8 mouse cellular contexts compared by ENCODE assay signal in the genomic region with DNA sequence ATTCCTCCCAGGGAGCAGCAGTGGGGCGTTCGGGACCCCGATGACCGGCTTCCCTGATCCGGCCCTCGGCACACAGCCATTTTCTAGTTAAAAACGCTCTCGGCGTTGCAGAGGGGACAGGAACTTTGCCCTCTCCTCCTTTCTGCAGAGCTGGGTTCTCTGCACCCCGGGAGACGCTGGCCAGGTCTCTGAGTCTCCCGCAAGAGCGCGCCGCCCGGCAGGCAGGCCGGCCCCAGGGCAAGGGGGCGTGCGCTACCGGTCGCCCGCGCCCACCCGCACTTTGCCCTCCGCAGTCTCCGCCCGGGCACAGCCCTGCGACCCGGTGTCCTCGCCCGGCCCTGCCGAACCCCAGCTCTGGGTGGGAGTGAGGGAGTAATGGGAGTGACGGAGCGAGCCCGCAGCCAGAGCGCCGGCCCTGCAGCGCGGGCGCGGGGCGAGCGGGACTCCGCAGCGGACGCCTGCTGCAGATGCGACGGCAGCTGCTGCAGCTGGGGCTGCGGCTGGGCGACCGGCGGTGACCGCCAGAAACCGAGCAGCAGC. TPM values are rescaled to one million over a fixed set of nuclear protein-coding genes. Genes with fewer than 3 reads are reported as not detected.
DNase-seq lines count a peak whose midpoint lies in the region; ATAC-seq and TF ChIP-seq lines count a peak whose summit lies in the region.

No protein-coding gene starts in this region.

- in situ Hi-C loops in Patski (cut with MboI; ENCODE audit: low pct_unique_long_range_greater_than_20kb), result loop anchor here (5.0 to 25.0 kb wide), 2 partner anchors 66 to 231 kb away; no protein-coding TSS in a partner anchor

- peak overlapping the region; percentile 97 for H3K27ac ChIP-seq in limb, embryonic 10.5 days
- H3K27ac ChIP-seq in midbrain, postnatal 0 days (ENCODE audit: low read depth, low read length), result peak overlapping the region; percentile 91

- CTCF ChIA-PET in Patski (lab: Charles Lee), result interaction anchor here (0.8 to 2.0 kb wide), 19 partner anchors 8 to 248 kb away, joined by 3 to 12 read pairs (median 3); no protein-coding TSS in a partner anchor

- POLR2A ChIA-PET in Patski (lab: Charles Lee), result interaction anchor here (0.7 to 2.0 kb wide), 10 partner anchors 25 to 356 kb away, joined by 3 to 10 read pairs (median 4); no protein-coding TSS in a partner anchor

- peaks cover 71% of the 10 kb centered on the region for H3K4me1 ChIP-seq in limb, embryonic 10.5 days
- H3K4me1 ChIP-seq in midbrain, postnatal 0 days (ENCODE audit: insufficient read depth, low read length), result peaks cover 12% of the 10 kb centered on the region; the same call in 1 of the 2 replicates

- H3K4me3 ChIP-seq in limb, embryonic 10.5 days, result peak overlapping the region; percentile 94
- H3K4me3 ChIP-seq in midbrain, postnatal 0 days (ENCODE audit: low read depth, low read length), result peak overlapping the region; percentile 94

- peak overlapping the region; percentile 96 for H3K9ac ChIP-seq in midbrain, postnatal 0 days (replicated peaks; ENCODE audit: low read length, poor library complexity, severe bottlenecking)

- H3K36me3 ChIP-seq in limb, embryonic 10.5 days, result no peaks in the 10 kb centered on the region
- H3K36me3 ChIP-seq in midbrain, postnatal 0 days (ENCODE audit: insufficient read depth, low read length), result no peaks in the 10 kb centered on the region

- WGBS in limb, embryonic 10.5 days, result under 1% methylated on average over 54 of the region's 54 CpGs
- under 1% methylated on average over 52 of the region's 54 CpGs for WGBS in midbrain, postnatal 0 days

- TF ChIP-seq CTCF in Patski (IDR thresholded peaks at IDR 0.05), result no peak
- no peak for TF ChIP-seq CTCF in midbrain, postnatal 0 days (IDR thresholded peaks at IDR 0.05)

- peak; percentile 28 for ATAC-seq in Patski
- peak; percentile 67 for ATAC-seq in midbrain, postnatal 0 days (ENCODE audit: low FRiP score)
- no peak for ATAC-seq in activated CD4-positive, CD25-positive, alpha-beta regulatory T cell, adult 4 months

- no peaks in the 10 kb centered on the region for H3K27me3 ChIP-seq in Patski
- H3K27me3 ChIP-seq in limb, embryonic 10.5 days (ENCODE audit: low read depth, poor library complexity, severe bottlenecking), result no peaks in the 10 kb centered on the region
- H3K27me3 ChIP-seq in midbrain, postnatal 0 days (ENCODE audit: insufficient read depth, low read length), result no peaks in the 10 kb centered on the region

- no peaks in the 10 kb centered on the region for H3K9me3 ChIP-seq in limb, embryonic 10.5 days (replicated peaks)
- H3K9me3 ChIP-seq in midbrain, postnatal 0 days (ENCODE audit: low read length), result no peaks in the 10 kb centered on the region

- peak overlapping the region; percentile 73 for H3K4me2 ChIP-seq in midbrain, postnatal 0 days (ENCODE audit: low read depth, low read length, poor library complexity, severe bottlenecking)

- peak; percentile 25 to 35 for DNase-seq in left cerebral cortex, adult 18-20 months (ENCODE audit: low spot score in 2 of 2)
- DNase-seq in left cerebral cortex, adult 8-10 months (ENCODE audit: low spot score in 2 of 2), result no peak
- no peak for DNase-seq in Patski (ENCODE audit: low read depth, low spot score)
- peak; percentile 71 for DNase-seq in embryo, embryonic 9.5 days (ENCODE audit: extremely low spot score)
- DNase-seq in heart, postnatal 4 days, result peak; percentile 51
- no peak for DNase-seq in limb, embryonic 10.5 days (ENCODE audit: low spot score)
- no peak for DNase-seq in midbrain, postnatal 0 days (ENCODE audit: low spot score)

RNA-seq across cellular contexts. Expression of a gene that starts 0.6 kb away (rescaled TPM):
- 10 to 100 TPM; 58.6 to 65.9 TPM for total RNA-seq in left cerebral cortex, adult 18-20 months (2021)
- total RNA-seq in left cerebral cortex, adult 8-10 months (2022), result 10 to 100 TPM; 59.4 to 65.7 (median 61.0) TPM
- 38.0 TPM for polyA plus RNA-seq in Patski (2021)
- total RNA-seq in heart, postnatal 4 days (2021), result 10 to 100 TPM; 60.9 to 66.7 TPM
- polyA plus RNA-seq in limb, embryonic 10.5 days (2016; fragmentation: Nextera tagmentation; extraction: Ambion mirVana), result 26.6 and 37.3 TPM in 2 replicates
- 60.6 and 73.7 TPM in 2 replicates for total RNA-seq in midbrain, postnatal 0 days (2014; rRNA removed)
- 66.6 and 76.0 TPM in 2 replicates for polyA plus RNA-seq in midbrain, postnatal 0 days (2015; fragmentation: Nextera tagmentation; extraction: Ambion mirVana)
- polyA plus RNA-seq in activated CD4-positive, CD25-positive, alpha-beta regulatory T cell, adult 4 months (2017; shearing (Covaris generic)), result 1 to 10 TPM in 1 of 2 experiments, not detected in 1; 5.0 TPM

RNA-seq across cellular contexts. Expression of a gene that starts 57.9 kb away (rescaled TPM):
- 100 to 1,000 TPM; 871 to 967 TPM for total RNA-seq in left cerebral cortex, adult 18-20 months (2021)
- total RNA-seq in left cerebral cortex, adult 8-10 months (2022), result 100 to 1,000 TPM; 868 to 902 (median 877) TPM
- polyA plus RNA-seq in Patski (2021), result 6.9 TPM
- total RNA-seq in heart, postnatal 4 days (2021), result 10 to 100 TPM; 28.4 to 32.1 TPM
- 25.7 and 33.5 TPM in 2 replicates for polyA plus RNA-seq in limb, embryonic 10.5 days (2016; fragmentation: Nextera tagmentation; extraction: Ambion mirVana)
- total RNA-seq in midbrain, postnatal 0 days (2014; rRNA removed), result 1,819 and 2,069 TPM in 2 replicates
- 2,098 and 2,247 TPM in 2 replicates for polyA plus RNA-seq in midbrain, postnatal 0 days (2015; fragmentation: Nextera tagmentation; extraction: Ambion mirVana)
- polyA plus RNA-seq in activated CD4-positive, CD25-positive, alpha-beta regulatory T cell, adult 4 months (2017; shearing (Covaris generic)), result not detected

Comparison
In these comparisons a context has a peak if more than half of its experiments do, and no peak if none do; other contexts are left out.
1. DNase-seq: peak in left cerebral cortex, adult 18-20 months (2 of 2), embryo, embryonic 9.5 days (single experiment) and heart, postnatal 4 days (single experiment); none in left cerebral cortex, adult 8-10 months (0 of 2), Patski (single experiment), limb, embryonic 10.5 days (single experiment) and midbrain, postnatal 0 days (single experiment).
2. RNA of a gene that starts 57.9 kb away (total RNA-seq): 1,819 to 2,069 TPM in midbrain, postnatal 0 days, 871 to 967 TPM in left cerebral cortex, adult 18-20 months and 868 to 902 TPM in left cerebral cortex, adult 8-10 months; 28.4 to 32.1 TPM in heart, postnatal 4 days; every median in the first group is over 10 times any median in the second.